Mouse (Mus musculus) embryonic facial prominence, embryonic 11.5 days (tissue): ENCODE measurements around the gene Clhc1. TPM values are rescaled to one million over a fixed set of nuclear protein-coding genes. Genes with fewer than 3 reads are reported as not detected.

Experiments used
- ATAC-seq: fragments of 200-750 bp; cut with Nextera tagmentation; replicated peaks from 2 replicates; pipeline ENCODE4 v1.8.0; 2017; ENCODE audit warnings: low read depth; ENCODE audit not compliant: insufficient number of reproducible peaks, low FRiP score, low TSS enrichment
- DNase-seq: peaks from one replicate; pipeline ENCODE4 v3.0.0-alpha.2; 2015; ENCODE audit warnings: low spot score
- H3K27ac ChIP-seq: fragments of 300-500 bp; sonication (generic); replicated peaks from 2 replicates; pipeline ENCODE4 v1.5.1; 2014; ENCODE audit warnings: mild to moderate bottlenecking, low read depth, low read length, control low read depth
- H3K27me3 ChIP-seq: fragments of 300-500 bp; sonication (generic); 2 replicates; pipeline ENCODE4 v1.6.1; 2014; ENCODE audit warnings: mild to moderate bottlenecking, low read length, moderate library complexity, mixed read lengths; ENCODE audit not compliant: control insufficient read depth, insufficient read depth
- H3K36me3 ChIP-seq: fragments of 300-500 bp; sonication (generic); replicated peaks from 2 replicates; pipeline ENCODE4 v1.6.1; 2014; ENCODE audit warnings: low read depth, mild to moderate bottlenecking, low read length, moderate library complexity, mixed read lengths; ENCODE audit not compliant: control insufficient read depth, insufficient read depth
- H3K4me1 ChIP-seq: fragments of 300-500 bp; sonication (generic); 2 replicates; pipeline ENCODE4 v1.6.1; 2014; ENCODE audit warnings: low read length, mixed read lengths; ENCODE audit not compliant: control insufficient read depth, insufficient read depth
- H3K4me2 ChIP-seq: fragments of 300-500 bp; sonication (generic); 2 replicates; pipeline ENCODE4 v1.6.1; 2014; ENCODE audit warnings: low read depth, mild to moderate bottlenecking, control low read depth, low read length, moderate library complexity
- H3K4me3 ChIP-seq: fragments of 300-500 bp; sonication (generic); 2 replicates; pipeline ENCODE4 v1.5.1; 2014; ENCODE audit warnings: low read depth, low read length, control low read depth
- H3K9ac ChIP-seq: fragments of 300-500 bp; sonication (generic); replicated peaks from 2 replicates; pipeline ENCODE4 v1.6.1; 2014; ENCODE audit warnings: mild to moderate bottlenecking, control low read depth, low read length
- H3K9me3 ChIP-seq: fragments of 300-500 bp; sonication (generic); replicated peaks from 2 replicates; pipeline ENCODE4 v1.6.1; 2016; ENCODE audit warnings: mild to moderate bottlenecking, low read length, inconsistent platforms, mixed read lengths; ENCODE audit not compliant: control insufficient read depth
- WGBS: fragments of 180-500 bp; shearing (Covaris S2); extraction: QIAGEN DNeasy Blood & Tissue Kit; methylation state at CpG from one replicate; pipeline ENCODE4 v1.1.7; 2014; 5-methylcytosine and 5-hydroxymethylcytosine counted together
- polyA plus RNA-seq: library from polyadenylated mRNA; unstranded; fragments of >200 nt; fragmentation: Nextera tagmentation; extraction: Ambion mirVana; gene quantifications from 2 replicates; pipeline ENCODE4 v1.2.1, GENCODE M21; 2014

Clhc1 gene
- not detected in 2 replicates for polyA plus RNA-seq

DNA sequence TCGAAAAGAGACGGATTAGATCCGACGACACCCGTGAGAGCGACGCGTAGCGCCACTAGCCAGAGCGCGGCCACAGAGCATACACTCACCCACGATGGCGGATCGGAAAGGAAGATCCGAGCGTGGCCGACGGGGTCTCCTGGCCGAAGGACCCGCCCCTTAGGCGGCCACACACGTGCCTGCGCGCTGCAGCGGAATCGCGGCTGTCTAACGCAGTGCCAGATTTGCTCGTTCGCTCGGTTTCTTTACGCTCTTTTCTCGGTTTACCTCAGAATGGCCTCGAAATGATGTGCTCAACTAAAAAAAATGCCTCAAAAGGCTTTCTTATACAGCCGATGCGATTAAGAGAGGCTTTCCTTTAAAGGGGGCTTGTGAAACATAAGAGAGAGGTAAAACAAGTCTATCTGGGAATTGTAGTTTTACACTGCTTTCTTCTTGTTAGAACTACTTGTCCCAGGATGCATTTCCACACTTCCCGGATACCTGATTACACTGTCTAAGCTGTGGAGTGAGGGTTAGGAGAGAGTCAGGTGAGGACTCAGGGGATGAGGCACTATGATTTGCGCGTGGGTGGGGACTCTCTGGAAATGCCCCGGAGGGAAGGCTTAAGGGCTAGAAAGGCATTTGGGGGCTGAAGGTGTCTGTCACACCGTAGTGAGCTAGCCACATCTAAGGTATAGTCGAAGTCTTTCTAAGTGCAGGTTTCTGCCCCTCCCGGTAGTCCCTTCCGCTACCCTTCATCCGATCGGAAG lies at the start of gene Clhc1, which contains the start of gene Rps27a:
TSS of gene Clhc1 (plus strand) at position 199 of the 752 bp plus-strand sequence.
TSS of gene Rps27a (minus strand) at position 358 of the 752 bp plus-strand sequence.
- under 1% methylated on average over 46 of the region's 46 CpGs for WGBS
- no peaks in the 10 kb centered on the region for H3K9me3 ChIP-seq
- peaks cover 9% of the 10 kb centered on the region; the same call in 1 of the 2 replicates for H3K36me3 ChIP-seq
- peak; percentile 90 for DNase-seq
- H3K4me1 ChIP-seq: no peaks in the 10 kb centered on the region; the same call in 1 of the 2 replicates
- no peaks in the 10 kb centered on the region for H3K27me3 ChIP-seq
- peak within 1 kb of the TSS; percentile 76 for H3K4me3 ChIP-seq
- peak within 1 kb of the TSS; percentile 58 for H3K4me2 ChIP-seq
- peak within 1 kb of the TSS; percentile 25 for H3K27ac ChIP-seq
- peak within 1 kb of the TSS; percentile 91 for H3K9ac ChIP-seq
- ATAC-seq: peak; percentile 98

DNA sequence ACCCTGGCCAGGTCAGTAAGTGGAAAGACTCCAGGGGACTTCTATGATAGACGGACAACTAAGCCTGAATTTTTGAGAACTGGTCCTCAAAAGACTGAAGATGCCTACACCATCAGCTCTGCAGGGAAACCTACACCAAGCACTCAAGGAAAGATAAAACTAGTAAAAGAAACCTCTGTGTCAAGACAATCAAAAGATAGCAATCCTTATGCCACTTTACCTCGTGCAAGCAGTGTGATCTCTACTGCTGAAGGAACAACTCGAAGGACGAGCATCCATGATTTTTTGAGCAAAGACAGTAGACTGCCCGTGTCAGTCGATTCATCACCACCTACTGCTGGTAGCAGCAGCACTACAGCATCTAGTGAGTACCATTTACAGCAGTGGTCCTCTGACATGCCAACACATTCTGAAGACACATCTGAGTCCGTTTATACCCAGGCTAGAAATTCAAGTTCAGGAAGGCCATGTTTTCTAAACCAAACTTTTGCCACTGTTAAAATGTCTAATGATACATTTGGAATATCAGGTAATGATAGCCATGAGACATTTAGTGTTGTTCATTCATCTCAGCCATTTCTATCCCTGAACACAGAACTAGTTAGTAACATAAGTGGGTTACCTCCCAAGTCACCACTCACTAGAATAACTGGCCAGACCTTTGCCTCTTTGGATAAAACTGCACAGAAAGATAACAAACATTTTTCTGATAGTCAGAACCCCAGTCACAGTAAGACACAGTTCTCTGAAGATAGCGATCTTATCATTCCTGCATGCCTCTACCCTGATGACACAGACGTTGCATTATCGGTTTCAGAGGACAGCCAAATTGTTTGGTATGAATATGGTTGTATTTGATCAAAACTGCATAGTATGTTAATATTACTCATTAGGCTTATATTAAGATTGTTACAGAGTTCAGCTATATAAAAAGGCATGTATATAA lies 43.5 kb upstream of the Clhc1 start:
- ATAC-seq: no peak
- H3K4me3 ChIP-seq: no peak overlapping the region
- no peaks in the 10 kb centered on the region; the same call in 1 of the 2 replicates for H3K36me3 ChIP-seq

DNA sequence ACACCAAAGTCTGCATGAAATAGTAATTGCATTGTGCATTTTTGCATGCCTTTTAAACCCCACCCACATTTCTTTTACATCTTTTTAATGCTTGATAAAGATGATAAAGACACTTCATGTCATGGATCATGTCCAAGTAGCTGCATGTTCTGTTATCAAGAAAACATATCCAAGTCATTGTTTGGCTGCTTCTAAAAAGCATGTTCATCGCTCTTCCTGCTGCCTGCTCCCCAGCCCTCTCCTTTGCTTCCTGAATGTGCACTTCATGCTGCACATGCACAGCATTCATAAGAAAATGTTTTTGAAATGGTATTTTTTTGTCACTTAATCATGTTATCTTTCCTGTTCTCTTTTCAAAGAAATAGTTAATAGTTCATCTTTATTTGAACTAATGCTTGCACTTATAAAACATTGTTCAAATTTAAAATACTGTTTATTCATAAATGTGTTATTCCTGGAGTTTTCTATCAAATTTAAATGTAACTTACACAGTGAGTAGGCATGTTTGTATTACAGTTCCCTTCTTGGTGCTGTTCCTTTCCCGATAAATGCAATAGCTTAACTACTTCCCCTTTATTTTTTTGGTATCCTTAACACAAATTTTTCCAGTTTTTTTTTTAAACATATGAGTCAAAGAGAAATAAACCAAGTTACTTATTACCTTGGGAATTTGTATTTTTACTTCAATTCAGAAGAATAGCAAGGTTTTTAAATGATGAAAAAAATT lies 42.7 kb upstream of the Clhc1 start:
- ATAC-seq: no peak
- Histone ChIP-seq H3K27me3 (no peaks in the 10 kb centered on the region), H3K9ac (no peak overlapping the region), H3K4me1 (no peaks in the 10 kb centered on the region), H3K4me2 (no peak overlapping the region), H3K27ac (no peak overlapping the region), H3K9me3 (no peaks in the 10 kb centered on the region), H3K36me3 (no peaks in the 10 kb centered on the region; the same call in 1 of the 2 replicates), H3K4me3 (no peak overlapping the region)
- DNase-seq: no peak
- WGBS: 95% methylated on average over 2 of the region's 2 CpGs

More for the DNA sequence above, 43.5 kb upstream of the Clhc1 start:
- WGBS: 91% methylated on average over 10 of the region's 10 CpGs
- no peak overlapping the region for H3K4me2 ChIP-seq
- no peak overlapping the region for H3K27ac ChIP-seq
- no peaks in the 10 kb centered on the region for H3K27me3 ChIP-seq
- H3K4me1 ChIP-seq: no peaks in the 10 kb centered on the region
- no peaks in the 10 kb centered on the region for H3K9me3 ChIP-seq
- no peak overlapping the region for H3K9ac ChIP-seq
- DNase-seq: no peak

DNA sequence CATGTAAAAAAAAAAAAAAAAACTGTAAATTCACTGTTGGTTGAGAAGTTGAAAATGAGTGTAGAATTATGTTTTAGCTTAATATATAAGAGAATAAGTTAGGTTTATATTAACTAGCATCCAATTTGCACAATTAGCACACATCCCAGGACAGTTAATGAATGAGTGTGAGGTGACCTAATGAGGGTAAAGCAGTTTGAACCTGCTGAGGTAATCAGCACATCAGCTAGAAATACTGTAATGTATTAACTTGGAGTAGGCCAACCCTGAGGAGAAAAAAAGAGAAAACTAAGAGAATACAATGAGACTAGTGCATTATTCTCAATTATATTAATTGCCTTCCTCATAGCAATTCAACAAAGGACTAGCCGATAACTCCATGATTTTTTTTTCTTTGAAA lies 38.3 kb upstream of the Clhc1 start:
- no peaks in the 10 kb centered on the region; the same call in 1 of the 2 replicates for H3K36me3 ChIP-seq
- WGBS: 89% methylated on average over 1 of the region's 1 CpGs

DNA sequence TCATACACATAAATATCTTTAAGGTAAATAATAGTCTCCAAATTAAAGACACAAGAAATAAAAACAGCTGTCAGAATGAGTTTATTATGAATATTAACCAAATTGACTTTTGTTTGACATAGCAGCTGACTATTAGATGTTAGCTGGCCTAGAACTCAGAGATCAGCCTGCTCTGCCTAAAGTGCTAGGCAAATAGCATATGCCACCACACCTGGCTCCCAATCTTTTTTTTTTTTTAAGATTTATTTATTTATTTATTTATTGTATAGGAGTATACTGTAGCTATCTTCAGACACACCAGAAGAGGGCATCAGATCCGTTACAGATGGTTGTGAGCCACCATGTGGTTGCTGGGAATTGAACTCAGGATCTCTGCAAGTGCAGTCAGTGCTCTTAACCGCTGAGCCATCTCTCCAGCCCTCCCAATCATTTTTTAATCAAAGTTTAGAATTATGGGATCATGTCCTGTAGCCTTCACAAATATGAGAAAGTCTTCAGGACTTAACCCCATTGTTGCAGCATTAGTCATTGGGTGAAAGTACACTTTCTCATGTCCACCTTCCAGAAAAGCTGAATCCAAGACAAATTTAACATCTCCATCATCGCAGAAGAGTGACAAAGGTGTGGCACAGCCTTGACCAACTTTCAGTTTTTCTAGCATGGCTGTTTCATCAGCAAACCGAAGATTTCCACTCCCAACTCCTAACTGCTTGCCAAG lies 34.8 kb upstream of the Clhc1 start:
- Histone ChIP-seq H3K4me3 (no peak overlapping the region), H3K9me3 (no peaks in the 10 kb centered on the region), H3K36me3 (no peaks in the 10 kb centered on the region; the same call in 1 of the 2 replicates), H3K4me1 (no peaks in the 10 kb centered on the region), H3K27ac (no peak overlapping the region), H3K9ac (no peak overlapping the region), H3K4me2 (no peak overlapping the region), H3K27me3 (no peaks in the 10 kb centered on the region)
- no peak for ATAC-seq
- WGBS: 95% methylated on average over 4 of the region's 4 CpGs
- DNase-seq: no peak

More for the DNA sequence above, 38.3 kb upstream of the Clhc1 start:
- Histone ChIP-seq H3K27me3 (no peaks in the 10 kb centered on the region), H3K27ac (no peak overlapping the region), H3K4me1 (no peaks in the 10 kb centered on the region), H3K4me2 (no peak overlapping the region), H3K4me3 (no peak overlapping the region), H3K9me3 (no peaks in the 10 kb centered on the region), H3K9ac (no peak overlapping the region)
- ATAC-seq: no peak
- no peak for DNase-seq

DNA sequence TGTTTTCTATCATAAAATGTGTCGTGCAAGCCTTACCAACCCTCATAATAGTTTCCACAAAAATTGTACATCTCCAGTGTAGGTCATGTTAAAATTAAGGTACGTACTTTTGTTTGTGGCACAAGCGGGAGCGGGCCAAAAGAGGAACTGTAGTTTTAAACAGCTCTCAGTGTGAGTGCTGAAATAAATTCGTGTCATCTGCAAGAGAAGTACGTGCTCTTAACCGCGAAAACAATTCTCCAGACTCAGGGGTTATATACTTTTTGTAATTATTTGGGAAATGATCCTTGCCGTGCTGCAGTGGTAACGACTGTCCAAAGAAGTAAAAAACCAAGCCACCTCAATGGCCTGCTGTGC lies 33.4 kb upstream of the Clhc1 start:
- no peaks in the 10 kb centered on the region for H3K4me1 ChIP-seq
- DNase-seq (no peak), ATAC-seq (no peak)
- peak overlapping the region; percentile 50 for H3K4me2 ChIP-seq
- no peak overlapping the region for H3K27ac ChIP-seq
- H3K36me3 ChIP-seq: no peaks in the 10 kb centered on the region; the same call in 1 of the 2 replicates
- peak overlapping the region; percentile 57 for H3K4me3 ChIP-seq
- no peaks in the 10 kb centered on the region for H3K27me3 ChIP-seq
- peak overlapping the region; percentile 79 for H3K9ac ChIP-seq
- no peaks in the 10 kb centered on the region for H3K9me3 ChIP-seq
- 27% methylated on average over 10 of the region's 10 CpGs for WGBS
